19 mouse cellular contexts compared by ENCODE assay signal in genomic region chr17:63712937-63713336, GRCm38 (mm10).
DNase-seq lines count a peak whose midpoint lies in the region; ATAC-seq lines count a peak whose summit lies in the region.
"Had no signal": no experiment of that assay in that cellular context is flagged by ENCODE, and none has a peak within 500 bp of the region (broad histone marks: within the 10 kb centered on the region; RNA-seq: fewer than 3 reads in every experiment).

No protein-coding gene starts in this region.

- WGBS in kidney, embryonic 16.5 days, result 18% methylated on average over 6 of the region's 6 CpGs
- WGBS in midbrain, embryonic 15.5 days, result 76% methylated on average over 6 of the region's 6 CpGs

- H3K27ac ChIP-seq in kidney, embryonic 16.5 days (ENCODE audit: low read length), result no peak overlapping the region
- no peak overlapping the region for H3K27ac ChIP-seq in midbrain, embryonic 15.5 days
- H3K27ac ChIP-seq: hindbrain, postnatal 0 days; layer of hippocampus, adult 2 months; liver, embryonic 13.5 days; lung, embryonic 15.5 days had no signal

- no peak for DNase-seq in cerebellum, adult 18-20 months
- DNase-seq in kidney, adult 8-10 months, result no peak
- peak; percentile 46 to 54 for DNase-seq in cerebellum, postnatal 14 days
- peak; percentile 12 for DNase-seq in retina, postnatal 1 day
- DNase-seq: heart, postnatal 14 days; kidney, adult 2 months; liver, embryonic 13.5 days; midbrain, embryonic 14.5 days; right cerebral cortex, postnatal 14 days; thymus, postnatal 14 days had no signal

- no peak overlapping the region for H3K4me3 ChIP-seq in kidney, embryonic 16.5 days (ENCODE audit: low read length)
- H3K4me3 ChIP-seq in midbrain, embryonic 15.5 days, result no peak overlapping the region
- H3K4me3 ChIP-seq: layer of hippocampus, adult 2 months; liver, embryonic 13.5 days; lung, embryonic 15.5 days had no signal

- H3K4me2 ChIP-seq in kidney, embryonic 16.5 days (replicated peaks; ENCODE audit: low read depth, low read length), result no peak overlapping the region
- no peak overlapping the region for H3K4me2 ChIP-seq in midbrain, embryonic 15.5 days
- H3K4me2 ChIP-seq: heart, embryonic 11.5 days; liver, embryonic 13.5 days; lung, embryonic 15.5 days had no signal

- no peaks in the 10 kb centered on the region for H3K36me3 ChIP-seq in kidney, embryonic 16.5 days (ENCODE audit: insufficient read depth, low read length)
- H3K36me3 ChIP-seq in midbrain, embryonic 15.5 days (replicated peaks), result no peaks in the 10 kb centered on the region
- H3K36me3 ChIP-seq: liver, embryonic 13.5 days; lung, embryonic 15.5 days had no signal

- no peaks in the 10 kb centered on the region for H3K9me3 ChIP-seq in kidney, embryonic 16.5 days (ENCODE audit: low read length)
- no peaks in the 10 kb centered on the region for H3K9me3 ChIP-seq in midbrain, embryonic 15.5 days
- H3K9me3 ChIP-seq: liver, embryonic 13.5 days; lung, embryonic 15.5 days had no signal

- ATAC-seq in cerebellum, adult (ENCODE audit: insufficient number of reproducible peaks, low FRiP score, low TSS enrichment), result 0 out of 2 replicates have a peak, but pooled peaks have one; percentile 14
- peak; percentile 91 for ATAC-seq in kidney, embryonic 16.5 days (ENCODE audit: low FRiP score, low TSS enrichment)
- no peak for ATAC-seq in midbrain, embryonic 15.5 days (replicated peaks)
- no peak for ATAC-seq in inflammation-experienced regulatory T-cells, adult 6 months
- ATAC-seq: forebrain, embryonic 14.5 days; hindbrain, postnatal 0 days had no signal

- no peak overlapping the region for H3K9ac ChIP-seq in kidney, embryonic 16.5 days (replicated peaks; ENCODE audit: low read length)
- no peak overlapping the region for H3K9ac ChIP-seq in midbrain, embryonic 15.5 days
- H3K9ac ChIP-seq: liver, embryonic 13.5 days; lung, embryonic 15.5 days had no signal

- H3K27me3 ChIP-seq in kidney, embryonic 16.5 days (ENCODE audit: insufficient read depth, low read length), result 0 out of 2 replicates have a peak, but pooled peaks cover 4% of the 10 kb centered on the region
- no peaks in the 10 kb centered on the region for H3K27me3 ChIP-seq in midbrain, embryonic 15.5 days (replicated peaks)
- H3K27me3 ChIP-seq: liver, embryonic 13.5 days; lung, embryonic 15.5 days had no signal

- H3K4me1 ChIP-seq in kidney, embryonic 16.5 days (ENCODE audit: insufficient read depth, low read length), result peaks cover 8% of the 10 kb centered on the region
- H3K4me1 ChIP-seq in midbrain, embryonic 15.5 days, result 0 out of 2 replicates have a peak, but pooled peaks cover 6% of the 10 kb centered on the region
- H3K4me1 ChIP-seq: liver, embryonic 13.5 days; lung, embryonic 15.5 days had no signal

Comparison
In these comparisons a context has a peak if more than half of its experiments do, and no peak if none do; other contexts are left out.
1. DNase-seq: peak in cerebellum, postnatal 14 days (2 of 2) and retina, postnatal 1 day (single experiment); none in cerebellum, adult 18-20 months (0 of 2) and kidney, adult 8-10 months (0 of 2).
2. ATAC-seq: peak in cerebellum, adult (single experiment) and kidney, embryonic 16.5 days (single experiment); none in midbrain, embryonic 15.5 days (single experiment) and inflammation-experienced regulatory T-cells, adult 6 months (single experiment).